Mouse (Mus musculus) gastrocnemius, adult 2 months (tissue): ENCODE results near the gene Glrx5. TPM values are rescaled to one million over a fixed set of nuclear protein-coding genes. Genes with fewer than 3 reads are reported as not detected.
A peak's percentile ranks its signal among the peaks of the same experiment; 100 is the strongest.

Source experiments
- DNase-seq: peaks from one replicate; pipeline ENCODE4 v3.0.0; 2022
- H3K27ac ChIP-seq: fragments of 200-600 bp; 2 replicates; pipeline ENCODE4 v1.8.1; 2022; ENCODE audit warnings: mild to moderate bottlenecking
- H3K4me3 ChIP-seq: fragments of 200-600 bp; 2 replicates; pipeline ENCODE4 v1.8.1; 2022; ENCODE audit warnings: mild to moderate bottlenecking, moderate library complexity
- CTCF ChIP-seq: fragments of 200-600 bp; IDR thresholded peaks from 2 replicates; pipeline ENCODE4 v1.8.1; 2022; ENCODE audit warnings: antibody characterized with exemption, mild to moderate bottlenecking, moderate library complexity
- intact Hi-C: fragments of 180-260 bp; cut with DNase I; formaldehyde crosslinking; loops from one replicate; pipeline ENCODE4 v1.15.1; 2025
- microRNA-seq: library from miRNA; unstranded; fragments of <30 nt; microRNA quantifications from one replicate; pipeline ENCODE4 v1.2.0, GENCODE M21; 2021
- total RNA-seq, 2 experiments: library from RNA; stranded (reverse); gene quantifications; 2 replicates each; pipeline ENCODE4 v1.2.3; 2021

The Glrx5 gene
- total RNA-seq, 2 experiments from 2014 or later = 57.2 to 72.1 TPM

DNA sequence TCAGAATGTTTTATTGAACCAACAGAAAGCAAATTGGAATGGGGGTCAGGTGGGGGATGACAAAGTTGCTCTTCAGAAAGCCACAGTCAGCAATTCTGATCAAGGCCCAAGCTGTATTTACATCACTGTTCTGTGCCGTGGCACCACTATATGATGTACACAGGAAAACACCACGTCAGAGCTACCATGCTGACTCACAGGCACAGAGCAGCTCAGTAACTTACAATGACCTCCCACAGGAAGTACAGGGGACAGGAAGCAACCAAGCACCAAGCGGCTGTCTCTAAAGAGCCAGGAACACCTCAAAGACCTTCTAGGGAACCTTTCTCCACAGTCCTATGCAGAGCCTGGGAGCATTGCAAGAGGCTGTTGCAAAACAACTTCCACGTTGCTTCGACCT is 36.4 kb downstream of the Glrx5 start:
- Histone ChIP-seq H3K27ac (no peak overlapping the region), H3K4me3 (no peak overlapping the region)
- intact Hi-C loops = no loop called here
- no peak for TF ChIP-seq CTCF
- no peak for DNase-seq

DNA sequence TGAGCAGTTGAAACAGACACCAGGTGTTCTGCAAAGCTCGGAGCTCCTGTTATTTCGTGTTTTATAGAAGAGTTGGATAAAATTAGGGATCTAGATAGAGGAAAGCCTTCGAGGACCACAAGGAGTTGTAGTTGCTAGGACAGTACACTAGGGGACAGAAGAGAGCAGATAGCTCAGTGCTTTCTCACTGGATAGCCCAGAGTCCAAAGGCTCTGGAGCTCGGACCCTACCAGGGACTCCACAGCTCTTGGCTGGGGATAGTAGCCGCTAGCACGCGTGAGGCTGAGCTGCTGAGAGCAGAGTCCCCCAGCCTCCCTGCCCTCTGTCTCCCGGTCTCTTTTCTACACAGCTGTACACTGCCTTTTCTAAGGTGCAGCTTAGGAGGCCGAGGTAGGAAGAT is 41.2 kb downstream of the Glrx5 start:
- intact Hi-C loops = loop anchor here (2.0 kb wide), 1 partner anchor 29 kb away; no protein-coding TSS in a partner anchor
- no peak for DNase-seq
- peak; percentile 97 for TF ChIP-seq CTCF

DNA sequence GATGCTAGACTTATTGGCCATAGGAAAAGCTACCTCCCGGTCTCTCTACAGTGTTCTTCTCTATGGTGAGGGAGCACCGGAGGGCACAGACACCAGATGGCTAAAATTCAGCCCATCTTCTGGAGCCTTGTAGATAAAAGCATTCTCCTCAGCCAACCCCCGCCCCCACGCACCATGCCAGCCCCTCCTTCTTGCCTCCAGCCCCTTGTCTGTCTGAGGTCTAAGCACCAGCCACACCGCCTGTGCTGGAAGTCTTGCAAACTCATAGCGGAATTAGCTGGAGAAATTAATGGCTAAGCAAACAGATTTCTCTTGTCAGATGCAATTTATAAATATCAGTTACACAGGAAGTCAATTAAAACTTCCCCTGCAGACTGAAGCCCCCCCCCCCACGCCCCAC is 43.0 kb downstream of the Glrx5 start:
- no peak for TF ChIP-seq CTCF
- Histone ChIP-seq H3K27ac (no peak overlapping the region), H3K4me3 (no peak overlapping the region)
- intact Hi-C loops = loop anchor here (2.0 kb wide), 1 partner anchor 27 kb away; no protein-coding TSS in a partner anchor
- DNase-seq = no peak

More for the DNA sequence above, 41.2 kb downstream of the Glrx5 start:
- Histone ChIP-seq H3K4me3 (no peak overlapping the region), H3K27ac (no peak overlapping the region)

DNA sequence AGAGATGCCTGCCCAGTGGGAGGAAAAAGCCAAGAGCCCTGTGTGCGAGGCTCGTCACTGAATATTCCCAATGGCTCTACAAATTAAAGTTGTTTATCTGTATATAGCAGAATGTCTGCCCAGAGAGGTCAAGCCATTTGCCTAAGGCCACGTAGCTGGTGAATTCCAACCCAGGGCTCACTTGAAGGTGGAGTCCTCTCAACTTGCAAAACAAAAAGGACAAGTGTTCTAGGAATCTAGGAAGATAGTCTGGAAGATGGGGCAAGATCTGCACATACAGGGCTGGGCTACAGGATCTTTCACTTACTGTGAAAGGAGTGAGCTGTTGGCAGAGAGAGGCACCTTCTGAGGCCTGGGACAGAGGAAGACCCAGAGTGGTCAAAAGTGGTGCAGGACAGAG is 44.0 kb downstream of the Glrx5 start:
- no peak overlapping the region for H3K4me3 ChIP-seq
- no peak for DNase-seq
- no peak overlapping the region for H3K27ac ChIP-seq
- TF ChIP-seq CTCF = no peak
- intact Hi-C loops = no loop called here

DNA sequence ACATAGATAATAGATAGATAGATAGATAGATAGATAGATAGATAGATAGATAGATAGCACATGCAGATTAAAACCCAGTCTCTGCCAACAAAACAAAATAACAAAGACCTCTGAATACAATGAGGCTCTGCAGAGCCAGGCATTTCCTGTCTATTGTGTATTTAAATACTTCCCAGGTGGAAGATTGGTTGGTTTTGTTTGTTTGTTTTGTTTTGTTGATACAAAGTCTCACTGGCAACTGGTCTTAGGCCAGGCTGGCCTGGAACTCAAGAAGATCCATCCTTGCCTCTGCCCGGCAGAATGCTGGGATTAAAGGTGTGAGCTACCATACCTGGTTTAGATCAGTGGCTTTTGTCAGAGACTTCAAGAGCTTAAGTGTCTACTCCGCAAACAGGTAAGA is 44.7 kb downstream of the Glrx5 start:
- intact Hi-C loops = no loop called here
- no peak for TF ChIP-seq CTCF
- H3K27ac ChIP-seq = no peak overlapping the region

DNA sequence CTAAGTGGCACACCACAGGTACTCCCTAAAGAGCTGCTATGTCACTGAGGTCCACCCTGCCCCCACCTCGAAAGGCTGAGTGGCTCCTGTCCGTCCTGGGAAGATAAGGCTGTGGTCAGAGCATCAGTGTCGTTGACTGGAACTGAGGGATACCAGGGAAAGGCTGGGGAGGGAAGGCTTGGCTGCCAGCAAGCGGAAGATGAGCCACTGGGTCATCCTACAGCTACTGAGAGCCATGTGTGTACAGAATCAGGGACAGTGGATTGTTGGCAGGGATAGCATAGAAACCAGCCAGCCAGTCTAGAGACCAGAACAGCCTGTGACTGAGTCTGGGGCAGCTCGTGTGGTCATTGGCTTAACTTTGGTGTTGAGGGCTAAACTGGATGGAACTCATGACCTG is 51.7 kb downstream of the Glrx5 start:
- TF ChIP-seq CTCF = no peak
- no peak overlapping the region for H3K4me3 ChIP-seq
- intact Hi-C loops = no loop called here
- H3K27ac ChIP-seq = 0 out of 2 replicates have a peak overlapping the region, but pooled peaks have one; percentile 8
- DNase-seq = peak; percentile 67

More for the DNA sequence above, 44.7 kb downstream of the Glrx5 start:
- DNase-seq = no peak
- H3K4me3 ChIP-seq = no peak overlapping the region

DNA sequence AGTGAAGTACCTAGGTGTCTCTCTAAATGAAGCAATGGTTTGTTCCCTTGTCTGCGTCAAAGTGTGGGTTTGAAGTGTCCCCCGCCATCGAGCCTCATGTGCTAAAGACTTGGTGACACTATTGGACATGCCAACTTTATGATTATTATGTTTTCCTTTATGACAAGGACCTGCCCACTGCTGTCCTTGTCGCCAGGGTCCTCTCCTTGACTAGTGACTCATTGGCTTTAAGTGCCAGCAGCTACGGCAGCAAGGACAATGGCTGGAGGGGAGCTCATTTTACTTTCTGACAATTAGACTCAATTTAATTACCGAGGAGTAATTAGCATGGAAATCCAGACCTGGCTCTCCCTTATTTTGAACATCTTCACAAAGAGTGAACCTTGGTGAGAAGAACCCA is 52.3 kb downstream of the Glrx5 start:
- H3K27ac ChIP-seq = peak overlapping the region; percentile 8; the same call in 1 of the 2 replicates
- DNase-seq = no peak
- intact Hi-C loops = no loop called here
- no peak for TF ChIP-seq CTCF
- H3K4me3 ChIP-seq = no peak overlapping the region

DNA sequence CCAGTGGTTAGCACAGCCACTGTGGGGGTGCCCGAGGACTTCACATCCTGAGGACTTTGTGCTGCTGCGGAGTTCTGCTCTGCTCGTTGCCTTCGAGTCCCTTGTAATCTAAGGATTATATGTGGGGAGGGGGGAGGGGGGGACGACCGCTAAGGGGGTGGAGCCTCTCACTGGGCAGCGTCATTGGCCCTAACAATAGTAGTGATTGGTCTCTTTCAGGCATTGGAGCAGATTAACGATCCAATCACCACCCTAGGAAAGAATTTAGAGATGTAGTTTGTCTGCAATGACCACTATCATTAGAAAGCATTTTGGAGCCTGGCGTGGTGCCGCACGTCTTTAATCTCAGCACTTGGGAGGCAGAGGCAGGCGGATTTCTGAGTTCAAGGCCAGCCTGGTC is 52.8 kb downstream of the Glrx5 start:
- intact Hi-C loops = no loop called here
- no peak overlapping the region for H3K27ac ChIP-seq
- H3K4me3 ChIP-seq = no peak overlapping the region
- DNase-seq = no peak
- TF ChIP-seq CTCF = no peak

DNA sequence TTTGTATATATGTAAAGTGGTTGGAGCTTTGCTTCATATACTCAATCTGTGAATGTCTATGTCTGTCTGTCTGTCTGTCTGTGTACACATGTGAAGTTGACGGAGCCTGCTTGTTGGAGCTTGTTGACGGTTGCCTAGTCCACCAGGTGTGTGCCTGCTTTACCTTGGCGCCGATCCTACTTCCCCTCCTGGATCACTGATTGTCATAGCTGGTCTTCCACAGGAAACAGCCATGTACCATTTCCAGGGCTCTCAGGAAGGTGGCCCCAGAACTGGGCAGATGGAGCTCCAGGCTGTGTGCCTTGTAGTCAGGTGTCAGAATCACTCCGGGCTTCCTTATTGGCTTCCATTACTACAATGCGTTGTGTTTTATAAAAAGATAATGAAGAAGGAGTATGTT is 54.3 kb downstream of the Glrx5 start:
- TF ChIP-seq CTCF = no peak
- H3K4me3 ChIP-seq = no peak overlapping the region
- intact Hi-C loops = no loop called here
- H3K27ac ChIP-seq = no peak overlapping the region
- DNase-seq = no peak

DNA sequence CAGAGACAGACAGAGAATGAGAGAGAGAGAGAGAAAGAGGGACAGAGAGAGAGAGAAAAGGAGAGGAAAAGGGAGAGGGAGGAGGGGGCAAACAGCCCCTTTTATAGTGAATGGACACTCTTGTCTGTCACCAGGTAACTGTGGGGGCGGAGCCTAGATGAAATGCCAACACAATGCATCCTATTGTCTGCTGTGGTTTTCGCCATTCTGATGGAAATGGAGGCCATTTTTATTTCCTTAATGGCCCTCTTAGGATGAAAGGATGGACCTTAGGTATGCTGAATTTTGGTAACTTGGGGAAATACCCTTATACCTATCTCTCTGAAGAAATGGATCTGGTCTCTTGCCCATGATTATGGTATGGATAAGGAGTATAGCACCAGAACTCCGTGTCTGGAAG is 54.9 kb downstream of the Glrx5 start:
- no peak for DNase-seq
- TF ChIP-seq CTCF = no peak
- Histone ChIP-seq H3K27ac (no peak overlapping the region), H3K4me3 (no peak overlapping the region)
- intact Hi-C loops = no loop called here

DNA sequence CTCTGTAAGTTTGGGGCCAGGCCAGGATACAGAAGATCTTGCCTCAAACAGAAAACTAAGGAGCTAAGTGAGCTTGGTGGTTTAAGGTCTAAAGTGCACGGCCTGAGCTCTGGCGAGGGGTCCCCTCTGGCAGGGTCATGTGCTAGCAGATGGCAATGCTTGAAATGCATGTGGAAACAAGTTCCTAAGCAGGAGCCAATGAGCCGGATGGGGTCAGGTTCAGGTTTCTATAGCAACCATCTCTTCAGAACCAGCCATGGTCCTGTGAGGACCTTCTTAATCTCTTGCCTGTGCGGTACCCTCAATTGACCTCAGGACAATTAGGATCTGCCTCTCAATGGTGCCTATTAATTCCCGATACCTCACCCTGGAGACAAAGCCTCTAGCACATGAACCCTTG is 56.7 kb downstream of the Glrx5 start:
- Histone ChIP-seq H3K4me3 (no peak overlapping the region), H3K27ac (no peak overlapping the region)
- intact Hi-C loops = no loop called here
- no peak for TF ChIP-seq CTCF
- no peak for DNase-seq

DNA sequence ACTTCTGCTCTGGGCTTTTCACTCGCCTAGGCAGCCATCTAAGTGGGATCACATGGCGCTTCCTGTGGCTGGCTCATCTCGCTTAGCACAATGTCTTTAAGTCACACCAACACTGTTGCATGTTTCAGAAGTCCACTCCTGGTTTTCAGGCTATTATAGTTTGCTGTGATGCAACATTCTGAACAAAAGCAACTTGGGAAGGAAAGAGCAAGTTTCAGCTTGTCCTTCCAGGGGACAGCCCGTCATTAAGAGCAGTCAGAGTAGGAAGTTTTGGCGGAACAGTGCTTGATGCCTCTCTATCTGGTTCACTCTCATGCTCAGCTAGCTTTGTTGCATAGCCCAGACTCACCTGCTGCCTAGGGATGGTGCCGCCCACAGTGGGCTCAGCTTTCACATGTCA is 59.1 kb downstream of the Glrx5 start:
- intact Hi-C loops = no loop called here
- no peak overlapping the region for H3K4me3 ChIP-seq
- no peak for TF ChIP-seq CTCF

More for the DNA sequence above, 59.1 kb downstream of the Glrx5 start:
- DNase-seq = no peak
- H3K27ac ChIP-seq = no peak overlapping the region

Small RNA genes lying within 50 kb of the gene (microRNA-seq; reads per million reads assigned to microRNA genes)
- 6.5 reads per million for gene Mir3069

Other genes starting within 250 kb of the Glrx5 start
- 1 to 10 TPM; 2.6 to 3.2 TPM for gene Clmn, start 167.6 kb upstream of the Glrx5 start, total RNA-seq
- gene Syne3, start 22.9 kb upstream of the Glrx5 start, total RNA-seq = 1 to 10 TPM; 4.1 to 4.7 TPM
- not detected for gene Tcl1b2, start 113.3 kb downstream of the Glrx5 start, total RNA-seq
- not detected for gene Tcl1b1, start 127.0 kb downstream of the Glrx5 start, total RNA-seq
- gene Tcl1b5, start 143.7 kb downstream of the Glrx5 start, total RNA-seq = not detected
- gene Tcl1b3, start 158.4 kb downstream of the Glrx5 start, total RNA-seq = not detected
- gene Tcl1b4, start 169.3 kb downstream of the Glrx5 start, total RNA-seq = not detected
- not detected for gene Tcl1, start 190.1 kb downstream of the Glrx5 start, total RNA-seq